Mouse (Mus musculus) fibroblast of lung, adult 2 months (primary cell): ENCODE measurements around the gene Hist1h4j.
"Not testable (repeated sequence)": the region's sequence is repeated elsewhere in the genome, so short reads cannot be mapped to it uniquely, and the experiment has no call there.

Experiments
- DNase-seq: peaks from one replicate; pipeline ENCODE4 v3.0.0-alpha.2; 2011; ENCODE audit warnings: low read depth

Gene Hist1h4j

GRCm38 (mm10) chr13:21727948-21728572 lies 6.8 kb upstream of the Hist1h4j start:
- DNase-seq: no peak

GRCm38 (mm10) chr13:21729544-21729943 lies 5.3 kb upstream of the Hist1h4j start:
- no peak for DNase-seq

GRCm38 (mm10) chr13:21733466-21733865 lies 1.4 kb upstream of the Hist1h4j start:
- no peak for DNase-seq

- DNase-seq: peak; percentile 55
Measured at GRCm38 (mm10) chr13:21734010-21734905, 606 bp upstream of the Hist1h4j start.

- DNase-seq: no peak
Measured at GRCm38 (mm10) chr13:21745006-21745405, 10.1 kb downstream of the Hist1h4j start.

- no peak for DNase-seq
Measured at GRCm38 (mm10) chr13:21749387-21750158, 14.7 kb downstream of the Hist1h4j start.

- not testable (repeated sequence) for DNase-seq
Measured at GRCm38 (mm10) chr13:21750159-21751017, 15.5 kb downstream of the Hist1h4j start, which contains the start of gene Hist1h4k. Hist1h4k (minus strand) TSS chr13:21750505.

GRCm38 (mm10) chr13:21751417-21751816 lies 16.6 kb downstream of the Hist1h4j start:
- DNase-seq: no peak

- no peak for DNase-seq
Measured at GRCm38 (mm10) chr13:21751827-21752226, 17.0 kb downstream of the Hist1h4j start.

GRCm38 (mm10) chr13:21752356-21752755 lies 17.5 kb downstream of the Hist1h4j start:
- no peak for DNase-seq

- no peak for DNase-seq
Measured at GRCm38 (mm10) chr13:21753051-21753523, 18.2 kb downstream of the Hist1h4j start.

GRCm38 (mm10) chr13:21753524-21754285 lies 18.8 kb downstream of the Hist1h4j start, which contains the start of the genes Hist1h2ak and Hist1h2bn:
Hist1h2ak (minus strand) TSS chr13:21753827.
Hist1h2bn (plus strand) TSS chr13:21754123.
- peak; percentile 76 for DNase-seq

GRCm38 (mm10) chr13:21754294-21755001 lies 19.6 kb downstream of the Hist1h4j start:
- DNase-seq: not testable (repeated sequence)

- no peak for DNase-seq
Measured at GRCm38 (mm10) chr13:21755707-21756106, 20.8 kb downstream of the Hist1h4j start.

GRCm38 (mm10) chr13:21778814-21779766 lies 44.2 kb downstream of the Hist1h4j start:
- peak; percentile 85 for DNase-seq

GRCm38 (mm10) chr13:21779767-21780731 lies 45.2 kb downstream of the Hist1h4j start, which contains the start of gene Hist1h1b:
Hist1h1b (minus strand) TSS chr13:21780625.
- no peak for DNase-seq

GRCm38 (mm10) chr13:21781021-21781555 lies 46.2 kb downstream of the Hist1h4j start:
- DNase-seq: no peak
